Mouse (Mus musculus): ENCODE data around the gene Sgsm2.
A peak's percentile ranks its signal among the peaks of the same experiment; 100 is the strongest.

Sgsm2 gene

DNA sequence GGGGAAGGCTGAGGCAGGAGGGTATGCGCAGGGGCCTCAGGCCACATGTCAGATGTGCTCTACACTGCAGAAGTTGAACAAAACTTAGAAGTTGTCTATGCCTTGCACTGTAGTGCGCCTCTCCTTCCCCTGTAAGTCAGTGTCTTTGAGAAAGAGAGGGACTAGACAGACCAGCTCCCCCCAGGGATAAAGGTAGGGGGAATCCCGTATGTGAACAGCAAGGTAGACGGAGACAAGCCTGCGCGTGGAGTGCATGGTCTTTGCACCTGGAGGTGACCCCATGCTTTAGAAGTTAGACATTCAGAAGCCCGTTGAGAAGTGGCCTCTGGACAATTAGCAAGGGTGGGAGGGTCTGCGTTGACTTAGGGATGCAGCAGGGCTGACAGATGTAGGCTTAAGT lies 56.1 kb downstream of the Sgsm2 start:
- DNase-seq: no peak

DNA sequence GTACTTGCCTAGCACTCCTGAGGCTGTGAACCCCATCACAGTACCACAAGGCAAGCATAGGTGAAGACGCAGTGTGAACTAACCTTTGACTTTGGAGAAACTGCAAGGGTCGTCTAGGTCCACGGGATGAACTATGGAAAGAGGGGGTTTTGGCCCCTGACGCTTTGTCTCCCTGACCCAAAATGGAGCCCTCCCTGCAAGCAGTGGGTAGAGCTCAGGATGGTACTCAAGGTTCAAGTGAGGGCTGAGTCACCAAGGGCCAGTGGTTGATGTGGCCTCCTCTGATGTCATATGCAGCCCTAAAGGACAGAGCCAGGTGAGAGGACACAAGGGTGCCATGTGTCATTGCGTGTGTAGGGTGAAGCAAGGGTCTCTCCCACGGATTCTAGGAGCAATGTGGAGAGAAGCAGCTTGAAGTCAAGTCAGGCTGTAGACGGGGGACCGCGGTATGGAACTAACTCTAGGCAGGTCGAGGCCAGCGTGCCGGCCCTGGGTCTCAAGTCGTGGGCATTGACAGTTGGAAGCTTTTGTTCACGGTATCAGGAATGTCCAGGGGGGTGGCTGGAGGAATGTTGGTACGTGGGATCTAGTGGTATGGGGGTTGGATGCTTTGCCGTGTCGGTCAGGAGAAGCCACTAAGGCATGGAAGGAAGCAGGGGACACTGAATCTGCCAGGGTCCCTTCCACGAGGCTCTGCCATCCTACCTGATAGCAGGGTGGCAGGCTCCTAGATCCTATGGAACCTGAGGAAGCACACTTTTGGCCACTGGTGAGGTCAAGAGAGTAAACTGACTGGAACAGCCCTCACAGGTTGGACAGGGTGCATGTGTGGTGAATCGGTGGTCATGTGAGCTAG lies 56.8 kb downstream of the Sgsm2 start:
- no peak for DNase-seq

DNA sequence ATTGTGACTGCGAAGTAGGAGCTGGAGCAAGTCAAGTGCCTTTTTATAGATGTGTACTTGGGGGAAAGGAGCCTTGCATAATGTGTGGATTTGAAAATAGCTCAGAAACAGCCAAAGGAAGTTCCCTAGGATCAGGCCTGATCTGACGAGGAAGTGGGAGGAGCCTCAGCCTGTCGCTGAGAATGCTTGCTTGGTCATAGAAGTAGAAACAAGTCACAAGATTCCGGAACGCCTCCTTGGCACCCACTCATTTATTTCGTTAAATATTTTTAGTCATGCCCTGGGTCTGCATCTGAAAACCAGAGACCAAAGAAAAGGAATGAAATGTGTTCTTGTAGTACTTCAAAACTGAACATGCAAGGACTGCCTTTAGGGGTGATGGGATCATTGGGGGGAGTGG lies 57.9 kb downstream of the Sgsm2 start:
- DNase-seq: peak; percentile 95

- DNase-seq: peak; percentile 96
Observed at GRCm38 (mm10) chr11:74838441-74838840, 58.4 kb downstream of the Sgsm2 start.

GRCm38 (mm10) chr11:74837694-74838431 lies 59.0 kb downstream of the Sgsm2 start:
- peak; percentile 96 for DNase-seq

DNA sequence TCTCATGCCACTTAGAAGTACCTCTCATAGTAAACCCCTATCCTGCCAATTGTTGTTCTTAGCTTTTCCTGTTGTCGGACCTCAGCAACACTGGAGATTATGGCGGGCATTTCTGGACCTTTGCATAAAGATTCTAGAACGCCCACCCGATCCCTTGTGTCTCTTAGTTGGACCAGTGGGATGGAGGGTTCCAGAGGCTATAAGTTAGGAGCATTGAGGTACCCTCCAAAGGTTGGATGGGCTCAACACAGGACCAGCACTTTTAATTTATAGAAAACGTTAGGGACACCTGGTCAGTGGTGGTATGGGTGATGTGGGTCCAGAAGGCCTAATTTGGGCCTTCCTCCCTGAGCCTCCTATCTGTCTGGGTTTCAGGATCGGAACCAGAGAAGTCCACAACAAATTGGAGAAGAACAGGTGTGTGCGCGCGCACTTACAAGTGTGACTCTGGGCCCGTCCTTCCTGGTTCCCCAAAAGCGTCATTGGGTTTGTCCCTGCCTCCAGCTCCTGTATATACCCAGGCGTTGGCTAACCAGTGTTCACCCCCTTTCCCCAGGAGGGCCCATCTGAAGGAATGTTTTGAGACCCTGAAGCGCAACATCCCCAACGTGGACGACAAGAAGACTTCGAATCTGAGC lies 59.7 kb downstream of the Sgsm2 start:
- no peak for DNase-seq

DNA sequence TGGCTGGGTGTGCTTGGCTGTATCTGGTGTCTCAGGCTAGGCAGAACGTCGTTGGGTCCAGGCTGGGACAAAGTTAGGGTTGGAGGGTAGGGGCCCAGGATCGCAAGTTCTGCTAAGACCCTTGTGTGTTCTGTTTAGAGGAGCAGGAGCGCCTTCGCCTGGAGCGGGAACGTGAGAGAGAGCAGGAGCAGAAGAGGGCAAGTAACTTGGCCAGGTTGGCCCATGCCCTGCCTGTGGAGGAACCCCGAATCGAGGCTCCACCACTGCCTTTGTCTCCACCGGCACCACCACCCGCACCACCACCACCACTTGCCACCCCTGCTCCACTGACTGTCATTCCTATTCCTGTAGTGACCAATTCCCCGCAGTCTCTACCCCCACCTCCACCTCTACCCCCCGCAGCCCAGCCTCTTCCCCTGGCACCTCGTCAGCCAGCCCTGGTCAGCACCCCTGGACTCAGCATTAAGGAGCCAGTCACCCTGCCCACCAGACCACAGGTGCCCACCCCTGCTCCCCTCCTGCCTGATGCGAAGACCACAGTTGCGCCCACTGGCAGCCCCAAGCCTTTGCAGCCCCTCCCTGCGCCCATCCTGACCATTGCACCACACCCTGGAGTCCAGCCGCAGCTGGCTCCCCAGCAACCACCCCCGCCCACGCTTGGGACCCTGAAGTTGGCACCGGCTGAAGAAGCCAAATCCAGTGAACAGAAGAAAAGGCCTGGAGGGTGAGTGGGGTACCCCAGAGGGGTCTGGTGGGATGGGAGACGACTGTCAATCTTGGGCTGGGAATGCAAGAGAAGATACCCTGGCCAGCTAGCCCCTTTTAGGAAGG lies 60.4 kb downstream of the Sgsm2 start:
- DNase-seq: peak; percentile 30

DNA sequence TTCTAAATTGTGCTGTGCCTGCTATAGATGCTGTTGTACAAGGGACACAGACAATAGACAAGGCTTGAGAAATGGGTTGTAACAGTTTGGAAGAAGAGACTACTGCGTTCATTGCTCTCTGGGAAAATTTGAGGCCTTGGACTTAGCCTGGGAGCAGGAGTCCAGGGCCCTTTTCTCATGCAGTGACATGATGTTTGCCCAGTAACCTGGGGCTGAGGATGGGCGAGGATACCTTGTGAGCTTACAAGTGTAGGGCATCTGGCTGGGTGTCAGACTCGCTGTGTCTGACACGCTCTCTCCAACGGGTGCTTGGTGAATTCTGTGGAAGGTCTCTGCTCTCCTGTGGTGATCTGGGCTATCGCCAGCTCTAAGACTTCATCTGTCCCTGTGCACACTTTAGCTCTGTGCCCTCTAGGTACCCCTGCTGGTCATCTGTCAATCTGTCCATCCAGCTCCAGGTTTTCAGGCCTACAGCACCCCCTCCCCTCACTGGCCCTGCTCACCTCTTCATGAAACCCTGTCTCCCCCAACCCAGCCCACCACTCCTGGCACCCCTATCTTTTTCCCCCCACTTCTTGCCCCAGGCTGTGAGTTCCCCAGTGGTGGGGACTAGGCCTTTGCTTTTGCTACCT lies 61.2 kb downstream of the Sgsm2 start:
- no peak for DNase-seq

DNA sequence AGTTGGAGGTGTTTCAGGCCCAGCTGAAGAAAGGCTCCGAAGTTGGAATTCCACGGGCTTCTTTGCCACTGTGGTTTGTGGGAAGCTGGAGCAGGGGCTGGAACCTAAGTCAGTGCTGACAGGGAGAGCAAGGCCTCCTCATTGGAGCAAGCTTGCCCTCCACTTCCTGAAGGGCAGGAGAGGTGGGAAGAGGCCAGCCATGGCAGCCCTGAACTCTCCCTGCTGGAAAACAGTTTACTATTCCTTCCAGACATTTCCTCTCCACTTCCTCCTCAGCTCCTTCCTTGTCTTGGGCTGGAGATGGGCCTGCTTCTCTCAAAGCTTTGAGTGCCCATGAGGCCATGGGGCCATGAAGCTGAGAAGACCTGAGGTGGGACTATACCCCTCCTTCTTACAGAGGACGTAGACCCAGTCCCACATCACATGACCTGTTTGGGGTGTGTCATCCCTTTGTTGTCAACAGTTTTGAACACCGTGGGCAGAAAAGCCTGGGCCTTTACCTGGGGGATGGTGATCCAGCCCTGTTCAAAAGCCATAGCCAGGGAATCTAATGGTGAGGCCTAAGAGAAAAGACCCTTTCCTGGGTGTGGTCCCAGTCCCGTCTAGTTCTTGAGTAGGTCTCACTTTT lies 62.1 kb downstream of the Sgsm2 start:
- DNase-seq: no peak

GRCm38 (mm10) chr11:74834359-74834638 lies 62.6 kb downstream of the Sgsm2 start:
- no peak for DNase-seq

GRCm38 (mm10) chr11:74833536-74834358 lies 63.1 kb downstream of the Sgsm2 start:
- peak; percentile 61 for DNase-seq

DNA sequence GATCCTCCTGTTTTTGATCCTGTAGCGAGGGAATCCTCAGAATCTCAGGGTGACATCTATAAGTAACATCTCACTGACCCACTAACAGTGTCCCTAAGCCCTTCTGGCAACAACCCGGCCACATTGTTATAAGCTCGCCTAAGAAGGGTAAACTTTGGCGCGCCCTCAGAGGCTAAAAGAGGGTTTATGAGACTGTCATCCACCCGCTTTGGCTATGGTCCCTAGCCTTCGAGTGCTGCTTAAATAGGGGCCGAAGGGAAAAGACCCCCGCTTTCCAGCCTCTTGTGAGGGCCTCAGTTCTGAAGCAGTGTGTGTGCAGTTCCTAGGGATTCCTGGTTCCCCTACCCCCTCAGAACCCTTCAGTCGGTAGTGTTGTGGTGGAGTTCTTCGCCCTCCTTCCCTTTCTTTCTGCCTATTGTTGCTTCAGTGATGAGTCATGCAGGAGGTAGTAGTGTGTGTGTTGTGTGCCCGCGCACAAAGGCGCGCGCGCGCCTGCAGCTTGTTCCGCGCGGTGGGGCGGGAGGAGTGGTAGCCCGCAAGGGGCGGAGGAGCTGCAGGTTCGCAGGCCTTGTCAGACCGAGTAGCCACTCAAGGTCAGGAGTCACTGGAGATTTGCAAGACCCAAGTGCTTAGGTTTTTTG lies 64.2 kb downstream of the Sgsm2 start:
- DNase-seq: peak; percentile 77

GRCm38 (mm10) chr11:74831606-74832451 lies 65.0 kb downstream of the Sgsm2 start:
- peak; percentile 100 for DNase-seq

- DNase-seq: peak; percentile 71
Observed at GRCm38 (mm10) chr11:74831191-74831605, 65.7 kb downstream of the Sgsm2 start.

- DNase-seq: peak; percentile 100
Observed at GRCm38 (mm10) chr11:74830256-74831161, 66.4 kb downstream of the Sgsm2 start, which contains the start of gene Mnt. Gene Mnt, plus strand, starts transcription at chr11:74830920.

DNA sequence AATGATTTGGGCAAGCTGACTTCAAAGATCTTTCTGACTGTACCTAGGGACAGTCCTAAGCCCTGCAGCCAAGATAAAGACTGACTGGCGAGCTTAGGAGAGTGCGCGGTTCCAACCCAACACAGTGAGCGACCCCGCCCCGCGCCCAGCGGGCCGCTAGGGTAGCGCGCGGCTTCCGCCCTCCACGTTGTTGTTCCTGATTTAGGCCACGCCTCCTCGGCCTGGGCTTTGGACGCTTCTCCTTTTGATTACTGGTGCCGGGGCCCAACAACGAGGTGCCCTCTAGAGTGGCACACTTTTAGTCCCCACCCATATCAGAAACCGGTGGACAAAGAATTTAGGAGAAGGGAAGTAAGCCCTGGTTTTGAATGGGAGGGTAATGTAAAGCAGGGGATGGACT lies 67.0 kb downstream of the Sgsm2 start:
- DNase-seq: no peak

GRCm38 (mm10) chr11:74828965-74829550 lies 67.8 kb downstream of the Sgsm2 start:
- no peak for DNase-seq

GRCm38 (mm10) chr11:74828404-74828931 lies 68.4 kb downstream of the Sgsm2 start:
- no peak for DNase-seq
